Mouse (Mus musculus) spleen, adult 10 weeks (tissue): ENCODE measurements around the gene Emc4. TPM values are rescaled to one million over a fixed set of nuclear protein-coding genes. Genes with fewer than 3 reads are reported as not detected.

ENCODE experiments used
- polyA plus RNA-seq: library from polyadenylated mRNA; stranded (reverse); fragments of 350-450 nt; fragmentation: Illumina TruSeq; extraction: RNeasy Lipid Tissue Mini Kit (QIAGEN cat#74804); gene quantifications from one replicate; pipeline ENCODE4 v1.2.3, GENCODE M21; 2015; ENCODE audit warnings: low replicate concordance; ENCODE audit not compliant: insufficient read depth

The Emc4 gene
- 49.4 TPM for polyA plus RNA-seq

GRCm38 (mm10) chr2:112367726-112368673, at the start of gene Emc4:
Gene Emc4 (minus strand): TSS chr2:112368027.

GRCm38 (mm10) chr2:112378973-112379898, 11.4 kb upstream of the Emc4 start, which contains the start of gene Katnbl1:
Gene Katnbl1 (plus strand): TSS chr2:112379211.

Other genes with a start within 250 kb of the Emc4 start
- gene Olfr1316, start 233.1 kb downstream of the Emc4 start, polyA plus RNA-seq, result not detected
- gene Olfr1317, start 227.7 kb downstream of the Emc4 start, polyA plus RNA-seq, result not detected
- not detected for gene Olfr1318, start 213.8 kb downstream of the Emc4 start, polyA plus RNA-seq
- gene Lpcat4, start 128.6 kb downstream of the Emc4 start, polyA plus RNA-seq, result 7.4 TPM
- gene Nutm1, start 108.7 kb downstream of the Emc4 start, polyA plus RNA-seq, result not detected
- 87.9 TPM for gene Nop10, start 106.1 kb downstream of the Emc4 start, polyA plus RNA-seq
- 225 TPM for gene Slc12a6, start 102.2 kb downstream of the Emc4 start, polyA plus RNA-seq
- 1.1 TPM for gene Gm21985, start 101.7 kb downstream of the Emc4 start, polyA plus RNA-seq
- 24.6 TPM for gene Katnbl1, start 11.2 kb upstream of the Emc4 start, polyA plus RNA-seq
- gene Emc7, start 87.0 kb upstream of the Emc4 start, polyA plus RNA-seq, result 19.7 TPM
- gene Chrm5, start 112.7 kb upstream of the Emc4 start, polyA plus RNA-seq, result not detected
- gene Aven, start 124.9 kb upstream of the Emc4 start, polyA plus RNA-seq, result 23.1 TPM